Mouse (Mus musculus) olfactory bulb, adult 2 months (tissue): ENCODE results near the gene Tmem127.

Source experiments
- CTCF ChIP-seq: fragments of 200-500 bp; IDR thresholded peaks from 2 replicates; pipeline ENCODE4 v1.5.1; 2012; ENCODE audit warnings: low read depth, mild to moderate bottlenecking, low read length, moderate library complexity; ENCODE audit not compliant: insufficient read depth
- POLR2A ChIP-seq: fragments of 200-500 bp; IDR thresholded peaks from 2 replicates; pipeline ENCODE4 v1.6.1; 2012; ENCODE audit warnings: mild to moderate bottlenecking, low read depth, low read length, moderate library complexity; ENCODE audit not compliant: insufficient read depth

GRCm38 (mm10) chr2:127248334-127249004, 761 bp downstream of the Tmem127 start:
- TF ChIP-seq CTCF (no peak), POLR2A (no peak)
